Mouse (Mus musculus) midbrain, embryonic 14.5 days (tissue): ENCODE measurements around the gene Tnfrsf1a. TPM values are rescaled to one million over a fixed set of nuclear protein-coding genes. Genes with fewer than 3 reads are reported as not detected.

Experiments
- ATAC-seq: fragments of 200-750 bp; cut with Nextera tagmentation; 2 replicates; pipeline ENCODE4 v1.8.0; 2017; ENCODE audit warnings: moderate number of reproducible peaks, moderate library complexity; ENCODE audit not compliant: low FRiP score, low TSS enrichment
- DNase-seq: peaks from one replicate; pipeline ENCODE4 v3.0.0-alpha.2; 2015
- H3K27ac ChIP-seq: fragments of 300-500 bp; sonication (generic); replicated peaks from 2 replicates; pipeline ENCODE4 v1.5.1; 2014; ENCODE audit warnings: mild to moderate bottlenecking, low read depth, low read length, moderate library complexity
- H3K27me3 ChIP-seq: fragments of 300-500 bp; sonication (generic); 2 replicates; pipeline ENCODE4 v1.6.1; 2014; ENCODE audit warnings: low read length, control low read depth, mixed read lengths; ENCODE audit not compliant: control insufficient read depth, insufficient read depth
- H3K36me3 ChIP-seq: fragments of 300-500 bp; sonication (generic); 2 replicates; pipeline ENCODE4 v1.6.1; 2014; ENCODE audit warnings: low read length, control low read depth; ENCODE audit not compliant: control insufficient read depth, insufficient read depth
- H3K4me1 ChIP-seq: fragments of 300-500 bp; sonication (generic); 2 replicates; pipeline ENCODE4 v1.6.1; 2014; ENCODE audit warnings: mild to moderate bottlenecking, antibody characterized with exemption, low read length, control low read depth; ENCODE audit not compliant: control insufficient read depth, insufficient read depth
- H3K4me2 ChIP-seq: fragments of 300-500 bp; sonication (generic); 2 replicates; pipeline ENCODE4 v1.6.1; 2014; ENCODE audit warnings: mild to moderate bottlenecking, low read length, moderate library complexity
- H3K4me3 ChIP-seq: fragments of 300-500 bp; sonication (generic); replicated peaks from 2 replicates; pipeline ENCODE4 v1.5.1; 2014; ENCODE audit warnings: low read depth, low read length
- H3K9ac ChIP-seq: fragments of 300-500 bp; sonication (generic); replicated peaks from 2 replicates; pipeline ENCODE4 v1.6.1; 2014; ENCODE audit warnings: mild to moderate bottlenecking, low read length, moderate library complexity
- H3K9me3 ChIP-seq: fragments of 300-500 bp; sonication (generic); 2 replicates; pipeline ENCODE4 v1.6.1; 2016; ENCODE audit warnings: low read length, control low read depth, mixed read lengths; ENCODE audit not compliant: control insufficient read depth
- WGBS: fragments of 180-500 bp; shearing (Covaris S2); extraction: QIAGEN DNeasy Blood & Tissue Kit; methylation state at CpG from one replicate; pipeline ENCODE4 v1.1.7; 2014; 5-methylcytosine and 5-hydroxymethylcytosine counted together
- polyA plus RNA-seq: library from polyadenylated mRNA; unstranded; fragments of >200 nt; fragmentation: Nextera tagmentation; extraction: Ambion mirVana; gene quantifications from 2 replicates; pipeline ENCODE4 v1.2.1, GENCODE M21; 2014

Tnfrsf1a gene
- polyA plus RNA-seq, 1 experiment from 2014 or later = 13.4 TPM

- Histone ChIP-seq H3K27me3 (no peaks in the 10 kb centered on the region), H3K9me3 (no peaks in the 10 kb centered on the region), H3K9ac (no peak overlapping the region), H3K4me3 (no peak overlapping the region), H3K36me3 (no peaks in the 10 kb centered on the region), H3K4me2 (no peak overlapping the region), H3K27ac (no peak overlapping the region), H3K4me1 (no peaks in the 10 kb centered on the region)
- 72% methylated on average over 14 of the region's 14 CpGs for WGBS
- no peak for ATAC-seq
- DNase-seq = no peak
Measured at GRCm38 (mm10) chr6:125333112-125333899, 15.9 kb upstream of the Tnfrsf1a start.

- ATAC-seq = no peak
- WGBS = 49% methylated on average over 2 of the region's 2 CpGs
- no peaks in the 10 kb centered on the region for H3K36me3 ChIP-seq
- no peak overlapping the region for H3K4me2 ChIP-seq
- H3K9ac ChIP-seq = no peak overlapping the region
- H3K27ac ChIP-seq = no peak overlapping the region
- no peak for DNase-seq
- H3K4me3 ChIP-seq = no peak overlapping the region
- H3K9me3 ChIP-seq = no peaks in the 10 kb centered on the region
- no peaks in the 10 kb centered on the region for H3K27me3 ChIP-seq
- no peaks in the 10 kb centered on the region for H3K4me1 ChIP-seq
Measured at GRCm38 (mm10) chr6:125334356-125334755, 14.8 kb upstream of the Tnfrsf1a start.

GRCm38 (mm10) chr6:125338791-125339660, 10.1 kb upstream of the Tnfrsf1a start:
- ATAC-seq (no peak), DNase-seq (no peak)
- Histone ChIP-seq H3K27me3 (no peaks in the 10 kb centered on the region), H3K9me3 (no peaks in the 10 kb centered on the region), H3K36me3 (no peaks in the 10 kb centered on the region), H3K27ac (no peak overlapping the region), H3K4me1 (no peaks in the 10 kb centered on the region), H3K9ac (no peak overlapping the region), H3K4me2 (no peak overlapping the region), H3K4me3 (no peak overlapping the region)
- 68% methylated on average over 9 of the region's 9 CpGs for WGBS

GRCm38 (mm10) chr6:125340244-125340643, 8.9 kb upstream of the Tnfrsf1a start:
- no peak overlapping the region for H3K4me2 ChIP-seq
- H3K9me3 ChIP-seq = no peaks in the 10 kb centered on the region
- no peak for ATAC-seq
- WGBS = 65% methylated on average over 5 of the region's 5 CpGs
- no peaks in the 10 kb centered on the region for H3K27me3 ChIP-seq
- H3K4me1 ChIP-seq = no peaks in the 10 kb centered on the region
- no peak for DNase-seq
- H3K4me3 ChIP-seq = no peak overlapping the region
- no peak overlapping the region for H3K9ac ChIP-seq
- no peaks in the 10 kb centered on the region for H3K36me3 ChIP-seq
- H3K27ac ChIP-seq = 0 out of 2 replicates have a peak overlapping the region, but pooled peaks have one; percentile 13

GRCm38 (mm10) chr6:125342198-125342597, 7.0 kb upstream of the Tnfrsf1a start:
- no peaks in the 10 kb centered on the region for H3K9me3 ChIP-seq
- DNase-seq (no peak), ATAC-seq (no peak)
- no peak overlapping the region for H3K4me2 ChIP-seq
- H3K27me3 ChIP-seq = no peaks in the 10 kb centered on the region
- H3K9ac ChIP-seq = no peak overlapping the region
- no peak overlapping the region for H3K4me3 ChIP-seq
- WGBS = 62% methylated on average over 3 of the region's 3 CpGs
- H3K27ac ChIP-seq = no peak overlapping the region
- no peaks in the 10 kb centered on the region for H3K4me1 ChIP-seq
- H3K36me3 ChIP-seq = no peaks in the 10 kb centered on the region

GRCm38 (mm10) chr6:125344084-125344483, 5.1 kb upstream of the Tnfrsf1a start:
- peaks cover 4% of the 10 kb centered on the region; the same call in 1 of the 2 replicates for H3K4me1 ChIP-seq
- no peaks in the 10 kb centered on the region for H3K9me3 ChIP-seq
- H3K9ac ChIP-seq = no peak overlapping the region
- no peak for DNase-seq
- no peak for ATAC-seq
- H3K4me2 ChIP-seq = no peak overlapping the region
- H3K27me3 ChIP-seq = 0 out of 2 replicates have a peak, but pooled peaks cover 6% of the 10 kb centered on the region
- H3K4me3 ChIP-seq = no peak overlapping the region
- H3K27ac ChIP-seq = no peak overlapping the region
- H3K36me3 ChIP-seq = no peaks in the 10 kb centered on the region
- WGBS = 50% methylated on average over 8 of the region's 8 CpGs

- no peak for DNase-seq
- no peak for ATAC-seq
- Histone ChIP-seq H3K27ac (no peak overlapping the region), H3K9me3 (no peaks in the 10 kb centered on the region), H3K4me2 (no peak overlapping the region), H3K27me3 (0 out of 2 replicates have a peak, but pooled peaks cover 6% of the 10 kb centered on the region), H3K4me1 (peaks cover 10% of the 10 kb centered on the region; the same call in 1 of the 2 replicates), H3K4me3 (no peak overlapping the region), H3K36me3 (no peaks in the 10 kb centered on the region), H3K9ac (no peak overlapping the region)
- WGBS = 71% methylated on average over 4 of the region's 4 CpGs
Measured at GRCm38 (mm10) chr6:125344866-125345265, 4.3 kb upstream of the Tnfrsf1a start.

GRCm38 (mm10) chr6:125345625-125346024, 3.5 kb upstream of the Tnfrsf1a start:
- Histone ChIP-seq H3K4me3 (no peak overlapping the region), H3K27me3 (0 out of 2 replicates have a peak, but pooled peaks cover 6% of the 10 kb centered on the region), H3K27ac (no peak overlapping the region), H3K4me2 (no peak overlapping the region), H3K9me3 (no peaks in the 10 kb centered on the region), H3K9ac (no peak overlapping the region), H3K4me1 (peaks cover 13% of the 10 kb centered on the region; the same call in 1 of the 2 replicates), H3K36me3 (no peaks in the 10 kb centered on the region)
- 78% methylated on average over 1 of the region's 1 CpGs for whole genome bisulfite sequencing
- no peak for ATAC-seq
- no peak for DNase-seq
